ENCODE assay signal across 7 mouse cellular contexts in genomic region chr19:50677903-50678896, GRCm38 (mm10). TPM values are rescaled to one million over a fixed set of nuclear protein-coding genes. Genes with fewer than 3 reads are reported as not detected.
DNase-seq lines count a peak whose midpoint lies in the region; ATAC-seq and TF ChIP-seq lines count a peak whose summit lies in the region.

Gene Sorcs1 (minus strand): TSS chr19:50678646.

- peak within 1 kb of the TSS; percentile 55 for H3K4me3 ChIP-seq in cerebellum, adult 2 months (replicated peaks; ENCODE audit: insufficient read depth, low read depth, low read length)
- H3K4me3 ChIP-seq in forebrain, postnatal 0 days (ENCODE audit: low read depth, low read length) = peak within 1 kb of the TSS; percentile 73
- H3K4me3 ChIP-seq in hindbrain, embryonic 14.5 days (replicated peaks; ENCODE audit: low read length) = peak within 1 kb of the TSS; percentile 83
- H3K4me3 ChIP-seq in left cerebral cortex, adult 2 months = peak within 1 kb of the TSS; percentile 83
- peak within 1 kb of the TSS; percentile 57 for H3K4me3 ChIP-seq in midbrain, embryonic 14.5 days (replicated peaks; ENCODE audit: low read depth, low read length)

- WGBS in cerebellum, adult 2 months = 1% methylated on average over 92 of the region's 102 CpGs
- WGBS in forebrain, postnatal 0 days = 3% methylated on average over 88 of the region's 102 CpGs
- under 1% methylated on average over 73 of the region's 102 CpGs for WGBS in hindbrain, embryonic 14.5 days
- under 1% methylated on average over 65 of the region's 102 CpGs for WGBS in midbrain, embryonic 14.5 days

- H3K4me2 ChIP-seq in forebrain, postnatal 0 days (ENCODE audit: low read depth) = peak within 1 kb of the TSS; percentile 98
- peak within 1 kb of the TSS; percentile 97 for H3K4me2 ChIP-seq in hindbrain, embryonic 14.5 days (replicated peaks)
- H3K4me2 ChIP-seq in midbrain, embryonic 14.5 days (ENCODE audit: low read length) = peak within 1 kb of the TSS; percentile 71

- TF ChIP-seq CTCF in cerebellum, adult 2 months (IDR thresholded peaks at IDR 0.05; ENCODE audit: borderline replicate concordance, insufficient read depth, low read depth, low read length) = no peak
- peak; percentile 25; the same call in 1 of the 2 replicates for TF ChIP-seq CTCF in forebrain, postnatal 0 days (IDR thresholded peaks at IDR 0.05; ENCODE audit: low read depth)
- peak; percentile 22 for TF ChIP-seq CTCF in left cerebral cortex, adult 2 months (IDR thresholded peaks at IDR 0.05)

- no peak for TF ChIP-seq POLR2A in cerebellum, adult 2 months (IDR thresholded peaks at IDR 0.05; ENCODE audit: borderline replicate concordance, insufficient read depth, low read length)

- peak within 1 kb of the TSS; percentile 55 for H3K9ac ChIP-seq in forebrain, postnatal 0 days
- H3K9ac ChIP-seq in hindbrain, embryonic 14.5 days = peak within 1 kb of the TSS; percentile 76
- peak within 1 kb of the TSS; percentile 49 for H3K9ac ChIP-seq in midbrain, embryonic 14.5 days (replicated peaks; ENCODE audit: low read length)

- peak; percentile 93 for ATAC-seq in forebrain, postnatal 0 days
- peak; percentile 92 for ATAC-seq in hindbrain, embryonic 14.5 days (ENCODE audit: low FRiP score)
- ATAC-seq in midbrain, embryonic 14.5 days (ENCODE audit: low FRiP score, low TSS enrichment) = peak; percentile 90

- 0 out of 2 replicates have a peak within 1 kb of the TSS, but pooled peaks have one; percentile 20 for H3K27ac ChIP-seq in cerebellum, adult 2 months (ENCODE audit: insufficient read depth, low read length)
- peak within 1 kb of the TSS; percentile 50; the same call in 1 of the 2 replicates for H3K27ac ChIP-seq in forebrain, postnatal 0 days (ENCODE audit: low read depth, low read length)
- H3K27ac ChIP-seq in hindbrain, embryonic 14.5 days = peak within 1 kb of the TSS; percentile 57
- peak within 1 kb of the TSS; percentile 91 for H3K27ac ChIP-seq in left cerebral cortex, adult 2 months
- H3K27ac ChIP-seq in midbrain, embryonic 14.5 days (replicated peaks; ENCODE audit: low read depth, low read length) = peak within 1 kb of the TSS; percentile 78

- H3K4me1 ChIP-seq in cerebellum, adult 2 months (ENCODE audit: control insufficient read depth, insufficient read depth, low read length) = peaks cover 3% of the 10 kb centered on the region; the same call in 1 of the 2 replicates
- no peaks in the 10 kb centered on the region for H3K4me1 ChIP-seq in forebrain, postnatal 0 days (ENCODE audit: insufficient read depth)
- no peaks in the 10 kb centered on the region for H3K4me1 ChIP-seq in hindbrain, embryonic 14.5 days (replicated peaks; ENCODE audit: control insufficient read depth, insufficient read depth, low read length)
- no peaks in the 10 kb centered on the region for H3K4me1 ChIP-seq in midbrain, embryonic 14.5 days (ENCODE audit: control insufficient read depth, insufficient read depth, low read length)

- H3K36me3 ChIP-seq in forebrain, postnatal 0 days (ENCODE audit: insufficient read depth) = no peaks in the 10 kb centered on the region
- H3K36me3 ChIP-seq in hindbrain, embryonic 14.5 days (replicated peaks; ENCODE audit: control insufficient read depth, insufficient read depth) = no peaks in the 10 kb centered on the region
- H3K36me3 ChIP-seq in midbrain, embryonic 14.5 days (ENCODE audit: control insufficient read depth, insufficient read depth, low read length) = no peaks in the 10 kb centered on the region

- DNase-seq in adrenal gland, adult (ENCODE audit: inconsistent age in 2 of 2, low spot score in 1 of 2) = peak; percentile 20 to 61
- peak; percentile 63 to 70 for DNase-seq in cerebellum, adult 2 months
- DNase-seq in forebrain, postnatal 0 days = peak; percentile 74
- peak; percentile 69 for DNase-seq in hindbrain, embryonic 14.5 days (ENCODE audit: low spot score)
- peak; percentile 74 to 75 for DNase-seq in left cerebral cortex, adult 2 months (ENCODE audit: extremely low spot score in 1 of 2, low spot score in 2 of 2)
- peak; percentile 89 for DNase-seq in midbrain, embryonic 14.5 days
- peak; percentile 23 for DNase-seq in telencephalon, adult 2 months (ENCODE audit: low read depth, low spot score)

- no peaks in the 10 kb centered on the region for H3K9me3 ChIP-seq in forebrain, postnatal 0 days (ENCODE audit: low read length)
- no peaks in the 10 kb centered on the region for H3K9me3 ChIP-seq in hindbrain, embryonic 14.5 days (ENCODE audit: control insufficient read depth, low read length)
- H3K9me3 ChIP-seq in midbrain, embryonic 14.5 days (ENCODE audit: control insufficient read depth, low read length) = no peaks in the 10 kb centered on the region

- intact Hi-C loops in left cerebral cortex, adult 2 months (cut with DNase I) = loop anchor here (2.0 to 5.0 kb wide), 10 partner anchors 121 to 804 kb away; no protein-coding TSS in a partner anchor

- no peaks in the 10 kb centered on the region; the same call in 1 of the 2 replicates for H3K27me3 ChIP-seq in cerebellum, adult 2 months (ENCODE audit: control insufficient read depth, insufficient read depth, low read length)
- H3K27me3 ChIP-seq in forebrain, postnatal 0 days (ENCODE audit: insufficient read depth, low read length) = no peaks in the 10 kb centered on the region; the same call in 1 of the 2 replicates
- H3K27me3 ChIP-seq in hindbrain, embryonic 14.5 days (ENCODE audit: control insufficient read depth, insufficient read depth, low read length) = peaks cover 7% of the 10 kb centered on the region
- H3K27me3 ChIP-seq in midbrain, embryonic 14.5 days (ENCODE audit: control insufficient read depth, insufficient read depth, low read length) = no peaks in the 10 kb centered on the region

RNA-seq across cellular contexts. Expression of gene Sorcs1, which starts in this region (rescaled TPM):
- 9.7 and 11.0 TPM in 2 replicates for polyA plus RNA-seq in cerebellum, adult 2 months (2012; rRNA removed)
- total RNA-seq in forebrain, postnatal 0 days (2014; rRNA removed) = 17.7 and 20.1 TPM in 2 replicates
- 5.7 and 8.6 TPM in 2 replicates for polyA plus RNA-seq in forebrain, postnatal 0 days (2015; fragmentation: Nextera tagmentation; extraction: Ambion mirVana)
- polyA plus RNA-seq in hindbrain, embryonic 14.5 days (2014; fragmentation: Nextera tagmentation; extraction: Ambion mirVana) = 16.8 and 18.4 TPM in 2 replicates
- 10 to 100 TPM; 37.8 to 41.2 TPM for total RNA-seq in left cerebral cortex, adult 2 months (2021)
- 12.6 and 14.4 TPM in 2 replicates for polyA plus RNA-seq in midbrain, embryonic 14.5 days (2014; fragmentation: Nextera tagmentation; extraction: Ambion mirVana)

Comparison
In these comparisons a context has a peak if more than half of its experiments do, and no peak if none do; other contexts are left out.
1. Peak in every context shown above with its lines: DNase-seq, ATAC-seq, H3K4me3 ChIP-seq and H3K27ac ChIP-seq.
2. DNase-seq: peak in every context shown above with its lines; median percentile 89 in midbrain, embryonic 14.5 days; 74 in left cerebral cortex, adult 2 months; 74 in forebrain, postnatal 0 days; 69 in hindbrain, embryonic 14.5 days; 66 in cerebellum, adult 2 months; 40 in adrenal gland, adult; 23 in telencephalon, adult 2 months.
3. H3K27ac ChIP-seq: peak in every context shown above with its lines; median percentile 91 in left cerebral cortex, adult 2 months; 78 in midbrain, embryonic 14.5 days; 57 in hindbrain, embryonic 14.5 days; 50 in forebrain, postnatal 0 days; 20 in cerebellum, adult 2 months.